Mouse (Mus musculus): ENCODE results near the gene Zfp872.

DNA sequence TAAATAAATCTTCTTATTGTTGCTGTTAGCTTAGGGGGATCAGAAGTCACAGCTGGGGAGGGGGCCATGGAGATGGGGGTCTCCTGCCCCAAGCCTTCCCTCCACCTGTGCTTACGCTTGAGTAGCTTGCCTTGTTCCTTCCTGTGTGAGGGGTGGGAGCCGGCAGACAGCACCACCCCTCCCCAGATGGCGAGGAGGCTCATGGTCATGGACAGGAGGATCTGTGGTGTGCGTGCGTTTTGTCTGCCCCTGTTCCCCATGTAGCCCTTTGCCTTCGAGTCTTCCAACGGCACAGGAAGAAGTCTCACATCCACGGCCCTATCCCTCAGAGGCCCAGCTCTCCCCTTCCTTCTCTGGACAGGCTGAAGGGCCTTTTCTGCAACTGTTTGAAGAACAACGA is 25.6 kb upstream of the Zfp872 start:
- TF ChIP-seq CTCF (IDR thresholded peaks at IDR 0.05; ENCODE audit: borderline replicate concordance, control insufficient read depth, extremely low read depth, insufficient read depth, low read length, poor library complexity) (no peak), POLR2A (IDR thresholded peaks at IDR 0.05; ENCODE audit: control insufficient read depth, extremely low read depth, insufficient read depth, low read length, poor library complexity) (no peak)

Measured in thymus, adult 2 months (tissue).